Mouse (Mus musculus) MEL (cell line): ENCODE measurements around the gene Dlg2. TPM values are rescaled to one million over a fixed set of nuclear protein-coding genes. Genes with fewer than 3 reads are reported as not detected.

Experiments used
- DNase-seq: peaks from one replicate; pipeline ENCODE4 v3.0.0; 2011; ENCODE audit warnings: low read depth, low spot score
- H3K27ac ChIP-seq: 2 replicates; pipeline ENCODE4 v1.5.1; 2012; ENCODE audit warnings: low read depth, mild to moderate bottlenecking, control low read depth, low read length, moderate library complexity; ENCODE audit not compliant: control insufficient read depth
- H3K27me3 ChIP-seq, 2 experiments: fragments of 150-350 bp in 1 of 2; sonication (generic) in 1 of 2; 2 replicates each; pipeline ENCODE4 v1.6.1; 2012; ENCODE audit warnings: low read length in 2 of 2, mild to moderate bottlenecking in 2 of 2, improper control_type of control experiment in 1 of 2, moderate library complexity in 1 of 2; ENCODE audit not compliant: insufficient read depth in 2 of 2, control insufficient read depth in 1 of 2
- H3K36me3 ChIP-seq, 2 experiments: 2 replicates each; pipeline ENCODE4 v1.6.1; 2012 to 2014; ENCODE audit warnings: low read length in 2 of 2, improper control_type of control experiment in 1 of 2, inconsistent platforms in 1 of 2, mild to moderate bottlenecking in 1 of 2; ENCODE audit not compliant: insufficient read depth in 2 of 2, control insufficient read depth in 1 of 2
- H3K4me1 ChIP-seq, 2 experiments: fragments of 150-350 bp in 1 of 2; sonication (generic) in 1 of 2; 2 replicates each; pipeline ENCODE4 v1.6.1; 2012; ENCODE audit warnings: low read length in 2 of 2, improper control_type of control experiment in 1 of 2, mild to moderate bottlenecking in 1 of 2; ENCODE audit not compliant: insufficient read depth in 2 of 2, control insufficient read depth in 1 of 2
- H3K4me3 ChIP-seq, 2 experiments: fragments of 150-350 bp in 1 of 2; sonication (generic) in 1 of 2; 2 replicates each; pipeline ENCODE4 v1.5.1; 2012; ENCODE audit warnings: low read depth in 2 of 2, low read length in 2 of 2, mild to moderate bottlenecking in 2 of 2, moderate library complexity in 2 of 2, control low read depth in 1 of 2, improper control_type of control experiment in 1 of 2; ENCODE audit not compliant: control insufficient read depth in 1 of 2, insufficient read depth in 1 of 2
- H3K79me2 ChIP-seq: 2 replicates; pipeline ENCODE4 v1.6.1; 2012; ENCODE audit warnings: mild to moderate bottlenecking, low read length, moderate library complexity; ENCODE audit not compliant: control insufficient read depth, poor library complexity, insufficient read depth
- H3K9ac ChIP-seq: 2 replicates; pipeline ENCODE4 v1.6.1; 2012; ENCODE audit warnings: low read depth, mild to moderate bottlenecking, control low read depth, low read length, moderate library complexity; ENCODE audit not compliant: control insufficient read depth, poor library complexity, severe bottlenecking
- H3K9me3 ChIP-seq: fragments of 150-350 bp; sonication (generic); replicated peaks from 2 replicates; pipeline ENCODE4 v1.6.1; 2012; ENCODE audit warnings: mild to moderate bottlenecking, low read length, improper control_type of control experiment, moderate library complexity; ENCODE audit not compliant: insufficient read depth
- CHD2 ChIP-seq: IDR thresholded peaks from 2 replicates; pipeline ENCODE4 v1.6.1; 2011; ENCODE audit warnings: low read length, improper control_type of control experiment
- CTCF ChIP-seq, 3 experiments: IDR thresholded peaks in 2 of 3; conservative IDR thresholded peaks in 1 of 3; 2 replicates each; pipeline ENCODE4 v1.5.1; 2011 to 2012; ENCODE audit warnings: low read length in 3 of 3, low read depth in 2 of 3, mild to moderate bottlenecking in 2 of 3, improper control_type of control experiment in 1 of 3, inconsistent platforms in 1 of 3, mixed read lengths in 1 of 3, moderate library complexity in 1 of 3; ENCODE audit not compliant: control insufficient read depth in 1 of 3, insufficient read depth in 1 of 3, poor library complexity in 1 of 3, severe bottlenecking in 1 of 3
- EP300 ChIP-seq, 2 experiments: IDR thresholded peaks; 2 replicates each; pipeline ENCODE4 v1.6.1; 2011; ENCODE audit warnings: improper control_type of control experiment in 2 of 2, low read length in 2 of 2, low read depth in 1 of 2, mild to moderate bottlenecking in 1 of 2
- HCFC1 ChIP-seq: IDR thresholded peaks from 2 replicates; pipeline ENCODE4 v1.6.1; 2012; ENCODE audit warnings: low read depth, mild to moderate bottlenecking, inconsistent platforms, low read length, improper control_type of control experiment, moderate library complexity
- KAT2A ChIP-seq: conservative IDR thresholded peaks from 2 replicates; pipeline ENCODE4 v1.6.1; 2012; ENCODE audit warnings: low read depth, low read length, improper control_type of control experiment, inconsistent platforms
- MXI1 ChIP-seq: IDR thresholded peaks from 2 replicates; pipeline ENCODE4 v1.6.1; 2011; ENCODE audit warnings: mild to moderate bottlenecking, low read depth, low read length, improper control_type of control experiment
- NRF1 ChIP-seq: IDR thresholded peaks from 2 replicates; pipeline ENCODE4 v1.6.1; 2014; ENCODE audit warnings: low read depth, mild to moderate bottlenecking, inconsistent platforms, low read length, improper control_type of control experiment, moderate library complexity; ENCODE audit not compliant: poor library complexity, insufficient read depth, severe bottlenecking
- POLR2A ChIP-seq, 2 experiments: IDR thresholded peaks; 2 replicates each; pipeline ENCODE4 v1.6.1; 2011 to 2012; ENCODE audit warnings: low read length in 2 of 2, mild to moderate bottlenecking in 2 of 2, control low read depth in 1 of 2, improper control_type of control experiment in 1 of 2, low read depth in 1 of 2, moderate library complexity in 1 of 2; ENCODE audit not compliant: control insufficient read depth in 1 of 2, insufficient read depth in 1 of 2, poor library complexity in 1 of 2
- RAD21 ChIP-seq: IDR thresholded peaks from 2 replicates; pipeline ENCODE4 v1.6.1; 2011; ENCODE audit warnings: mild to moderate bottlenecking, low read depth, low read length, improper control_type of control experiment
- SIN3A ChIP-seq: IDR thresholded peaks from 2 replicates; pipeline ENCODE4 v1.6.1; 2012; ENCODE audit warnings: low read length, improper control_type of control experiment, inconsistent platforms
- SMC3 ChIP-seq: IDR thresholded peaks from 2 replicates; pipeline ENCODE4 v1.6.1; 2011; ENCODE audit warnings: low read depth, low read length, improper control_type of control experiment
- TAL1 ChIP-seq: IDR thresholded peaks from 2 replicates; pipeline ENCODE4 v1.6.1; 2012; ENCODE audit warnings: mild to moderate bottlenecking, inconsistent platforms, low read length, moderate library complexity, mixed read lengths
- TBP ChIP-seq: IDR thresholded peaks from 2 replicates; pipeline ENCODE4 v1.8.0; 2011; ENCODE audit warnings: low read depth, low read length, improper control_type of control experiment
- TCF12 ChIP-seq: IDR thresholded peaks from 2 replicates; pipeline ENCODE4 v1.6.1; 2014; ENCODE audit warnings: low read depth, mild to moderate bottlenecking, inconsistent platforms, low read length, improper control_type of control experiment, moderate library complexity
- UBTF ChIP-seq: IDR thresholded peaks from 2 replicates; pipeline ENCODE4 v1.6.1; 2012; ENCODE audit warnings: low read depth, mild to moderate bottlenecking, inconsistent platforms, low read length, improper control_type of control experiment, moderate library complexity, borderline replicate concordance; ENCODE audit not compliant: insufficient read depth
- ZC3H11A ChIP-seq: IDR thresholded peaks from 2 replicates; pipeline ENCODE4 v1.6.1; 2012; ENCODE audit warnings: low read depth, mild to moderate bottlenecking, inconsistent platforms, low read length, improper control_type of control experiment
- ZKSCAN1 ChIP-seq: IDR thresholded peaks from 2 replicates; pipeline ENCODE4 v1.6.1; 2012; ENCODE audit warnings: low read depth, mild to moderate bottlenecking, inconsistent platforms, low read length, improper control_type of control experiment, moderate library complexity
- ZMIZ1 ChIP-seq: IDR thresholded peaks from 2 replicates; pipeline ENCODE4 v1.6.1; 2012; ENCODE audit warnings: low read depth, mild to moderate bottlenecking, inconsistent platforms, low read length, improper control_type of control experiment, moderate library complexity
- ZNF384 ChIP-seq: IDR thresholded peaks from 2 replicates; pipeline ENCODE4 v1.6.1; 2012; ENCODE audit warnings: low read depth, mild to moderate bottlenecking, inconsistent platforms, low read length, improper control_type of control experiment
- polyA plus RNA-seq, 2 experiments: library from polyadenylated mRNA; stranded (reverse) in 1 of 2; unstranded in 1 of 2; fragments of >175 nt in 1 of 2; fragments of >200 nt in 1 of 2; gene quantifications; 2 replicates each; pipeline versions ENCODE4 v1.2.1 to v1.2.4; 2012; ENCODE audit warnings: low replicate concordance in 2 of 2, low read depth in 1 of 2; ENCODE audit not compliant: insufficient read length in 2 of 2, insufficient read depth in 1 of 2, missing spikeins in 1 of 2
- total RNA-seq: library from RNA; depleted of rRNA; stranded (reverse); fragments of 300-350 nt; gene quantifications from 2 replicates; pipeline ENCODE4 v1.2.3, GENCODE M21; 2012

Dlg2 gene
- total and polyA plus RNA-seq, 3 experiments, result 0.04 TPM; not detected in 2

GRCm38 (mm10) chr7:91687930-91688329, 1211.5 kb downstream of the Dlg2 start:
- Histone ChIP-seq H3K9ac (no peak overlapping the region), H3K27me3 (no peaks in the 10 kb centered on the region), H3K27ac (no peak overlapping the region), H3K4me1 (no peaks in the 10 kb centered on the region), H3K9me3 (no peaks in the 10 kb centered on the region)
- TF ChIP-seq EP300 (IDR thresholded peaks at IDR 0.05; ENCODE audit: low read depth in 1 of 2, low read length in 2 of 2), result no peak
- no peak for TF ChIP-seq HCFC1
- no peak for TF ChIP-seq ZNF384
- TF ChIP-seq SIN3A, result no peak
- TF ChIP-seq RAD21, result no peak
- TF ChIP-seq TBP, result no peak
- TF ChIP-seq ZKSCAN1, result no peak
- TF ChIP-seq ZC3H11A, result no peak
- TF ChIP-seq TAL1, result no peak
- no peak for TF ChIP-seq UBTF
- no peak for TF ChIP-seq CHD2
- no peak for TF ChIP-seq KAT2A
- TF ChIP-seq POLR2A (IDR thresholded peaks at IDR 0.05; ENCODE audit: control insufficient read depth in 1 of 2, insufficient read depth in 1 of 2, low read depth in 1 of 2, low read length in 2 of 2, poor library complexity in 1 of 2), result no peak
- no peak for TF ChIP-seq ZMIZ1
- TF ChIP-seq CTCF (IDR thresholded peaks at IDR 0.05 in 2 of 3, conservative IDR thresholded peaks at IDR 0.05 in 1 of 3; ENCODE audit: control insufficient read depth in 1 of 3, insufficient read depth in 1 of 3, low read depth in 2 of 3, low read length in 3 of 3, poor library complexity in 1 of 3, severe bottlenecking in 1 of 3), result no peak
- TF ChIP-seq SMC3, result no peak
- TF ChIP-seq MXI1, result no peak
- TF ChIP-seq, all 39 proteins: peak for 0
- Histone ChIP-seq H3K36me3 (no peaks in the 10 kb centered on the region), H3K79me2 (no peaks in the 10 kb centered on the region), H3K4me3 (no peak overlapping the region)
- DNase-seq, result no peak

DNA sequence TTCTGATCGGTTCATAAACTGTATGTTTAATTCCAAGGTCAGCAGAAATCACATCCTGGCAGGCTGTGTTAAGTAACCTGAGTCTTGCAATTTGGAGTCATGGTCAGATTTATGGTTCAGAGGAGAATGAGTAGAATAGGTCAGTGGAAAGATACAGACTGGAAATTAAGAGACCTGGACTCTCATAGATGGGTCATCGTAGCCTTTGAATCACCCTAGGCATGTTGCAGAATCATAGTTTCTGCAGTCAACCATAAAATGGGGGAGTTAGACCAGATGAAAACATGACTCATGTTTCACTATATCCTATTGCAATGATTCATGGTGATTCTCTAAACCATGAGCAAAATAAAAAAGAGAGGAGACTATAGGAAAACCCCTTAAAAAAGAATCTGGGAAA, 1213.4 kb downstream of the Dlg2 start:
- no peak overlapping the region for H3K9ac ChIP-seq
- no peaks in the 10 kb centered on the region for H3K36me3 ChIP-seq
- TF ChIP-seq HCFC1, result no peak
- no peak for TF ChIP-seq UBTF
- TF ChIP-seq TAL1, result no peak
- TF ChIP-seq NRF1, result no peak
- TF ChIP-seq TCF12, result no peak
- no peak for DNase-seq
- no peaks in the 10 kb centered on the region for H3K9me3 ChIP-seq
- H3K4me1 ChIP-seq, result no peaks in the 10 kb centered on the region
- no peaks in the 10 kb centered on the region for H3K27me3 ChIP-seq
- no peaks in the 10 kb centered on the region for H3K79me2 ChIP-seq
- no peak overlapping the region for H3K4me3 ChIP-seq
- no peak overlapping the region for H3K27ac ChIP-seq
